Mouse (Mus musculus): ENCODE data around the gene Gpr85.

Gene Gpr85

DNA sequence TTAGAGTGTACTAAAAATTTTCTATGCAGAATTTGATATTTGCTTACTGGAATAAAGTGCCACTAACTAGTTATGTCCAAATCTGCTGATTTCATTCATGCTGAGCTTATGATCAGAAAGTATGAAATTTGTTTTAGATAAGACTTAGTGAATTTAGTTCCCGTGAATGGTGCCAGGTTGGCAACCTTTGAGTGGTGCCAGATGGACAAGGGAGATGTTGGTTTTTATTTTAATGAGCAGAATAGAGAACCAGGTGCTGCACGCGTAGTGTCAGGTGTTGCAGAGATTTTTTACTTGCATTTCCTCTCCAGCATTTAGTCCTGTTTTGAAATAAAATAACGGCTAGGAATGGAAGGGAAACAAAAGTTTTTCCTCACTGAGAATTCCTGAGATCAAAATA lies 27.6 kb downstream of the Gpr85 start:
- DNase-seq = no peak

GRCm38 (mm10) chr6:13800071-13800470 lies 39.7 kb downstream of the Gpr85 start:
- no peak for DNase-seq

GRCm38 (mm10) chr6:13797389-13797788 lies 42.4 kb downstream of the Gpr85 start:
- no peak for DNase-seq
